Mouse (Mus musculus) ovary, postnatal 36 days (tissue): ENCODE results near the gene Fndc1.

Experiments used
- DNase-seq: peaks from one replicate; pipeline ENCODE4 v3.0.0; 2022; ENCODE audit warnings: low spot score, mixed read lengths

The Fndc1 gene

DNA sequence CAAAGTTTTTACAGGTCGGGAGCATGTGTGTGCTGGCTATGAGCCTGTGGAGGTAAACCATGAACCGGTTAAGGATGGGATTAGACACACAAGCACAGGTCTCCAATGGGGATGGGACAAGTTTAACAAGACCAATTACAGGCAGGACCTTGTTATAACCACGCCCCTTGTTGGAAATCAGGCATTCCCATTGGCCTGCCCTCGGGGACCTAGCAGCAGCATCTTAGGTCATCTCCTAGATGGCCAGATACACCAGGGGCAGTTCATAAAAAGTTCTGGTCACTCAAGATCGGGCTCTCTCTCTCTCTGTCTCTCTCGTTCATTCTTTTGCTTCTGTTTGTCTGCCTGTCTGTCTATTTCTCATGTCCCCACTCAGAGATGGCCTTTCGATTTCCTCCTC lies 6.9 kb downstream of the Fndc1 start:
- no peak for DNase-seq

- no peak for DNase-seq
Observed at GRCm38 (mm10) chr17:7816602-7817001, 10.5 kb downstream of the Fndc1 start.

GRCm38 (mm10) chr17:7814433-7814832 lies 12.7 kb downstream of the Fndc1 start:
- DNase-seq = no peak

- DNase-seq = no peak
Observed at GRCm38 (mm10) chr17:7808043-7808442, 19.1 kb downstream of the Fndc1 start.

DNA sequence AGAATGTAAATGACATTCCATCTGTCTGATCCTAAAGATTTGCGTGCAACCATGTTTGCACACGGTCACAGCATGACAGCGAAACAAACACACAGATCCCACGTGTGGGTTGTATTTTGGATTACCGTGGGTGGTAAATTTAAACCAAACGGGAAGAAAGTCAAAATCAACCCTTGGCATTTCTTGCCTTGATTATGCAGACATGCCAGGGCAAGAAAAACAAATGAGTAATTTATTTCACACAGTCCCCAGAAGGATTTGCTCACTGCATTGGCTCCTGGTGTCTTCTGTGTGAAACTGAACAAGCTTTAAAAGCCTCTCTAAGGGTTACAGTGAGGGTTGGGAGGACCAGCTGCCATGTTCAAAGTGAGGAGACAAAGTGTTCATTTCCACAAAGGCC lies 22.0 kb downstream of the Fndc1 start:
- no peak for DNase-seq

DNA sequence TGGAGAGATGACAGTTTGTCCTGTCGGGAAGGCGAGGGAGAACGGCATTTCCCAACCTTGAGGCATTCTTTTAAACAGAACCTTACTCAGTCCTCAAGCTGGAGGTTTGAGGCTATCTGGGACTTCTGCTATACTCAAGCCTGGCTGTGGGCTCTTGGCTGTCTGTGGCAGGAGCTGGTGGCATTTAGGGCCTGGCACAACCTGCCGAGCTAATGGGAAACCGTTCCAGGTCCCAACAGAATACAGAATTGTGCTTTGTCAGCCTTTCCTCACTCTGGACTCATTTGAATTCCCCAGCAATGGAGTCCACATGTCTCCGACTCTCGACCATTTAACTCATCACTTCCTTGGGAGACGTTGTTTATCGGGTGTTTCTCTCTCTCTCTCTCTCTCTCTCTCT lies 24.6 kb downstream of the Fndc1 start:
- DNase-seq = no peak

DNA sequence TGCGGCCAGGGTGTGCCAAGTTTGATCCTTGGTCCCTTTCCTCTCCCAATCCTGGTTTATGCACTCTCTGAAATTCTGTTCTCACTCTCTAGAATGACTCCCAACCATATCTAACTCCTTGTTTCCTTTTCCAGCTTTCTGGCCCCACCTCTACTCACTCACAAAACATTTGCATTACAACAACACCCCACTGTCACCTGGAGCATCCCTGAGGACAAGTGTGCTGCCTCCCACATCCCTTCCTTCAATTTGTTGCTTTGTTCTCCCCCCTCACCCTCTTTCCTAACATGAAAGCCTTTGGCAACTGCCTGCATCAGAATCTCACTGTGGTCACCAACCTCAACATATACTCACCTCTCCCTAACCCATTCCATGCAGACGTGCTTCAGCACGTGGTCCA lies 27.2 kb downstream of the Fndc1 start:
- DNase-seq = no peak

DNA sequence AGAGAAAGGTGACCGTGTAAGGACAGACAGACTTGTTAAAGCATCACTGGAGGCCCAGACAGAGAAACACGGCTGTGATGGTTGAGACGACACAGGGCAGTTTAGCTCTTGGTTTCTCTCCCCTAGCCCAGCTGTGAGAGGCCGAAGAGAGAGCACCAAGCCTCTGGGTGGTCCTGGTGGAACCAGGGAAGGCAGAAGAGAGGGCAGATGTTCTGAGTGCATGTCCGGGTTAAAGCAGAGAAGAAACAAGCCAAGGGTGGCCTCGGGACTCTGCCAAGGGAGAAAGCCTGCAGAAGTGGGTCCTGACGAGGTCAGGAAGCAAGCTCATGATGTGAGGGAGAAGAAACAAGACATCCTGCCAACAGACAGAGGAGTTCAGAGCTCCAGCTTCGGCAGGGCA lies 31.5 kb downstream of the Fndc1 start:
- DNase-seq = no peak

DNA sequence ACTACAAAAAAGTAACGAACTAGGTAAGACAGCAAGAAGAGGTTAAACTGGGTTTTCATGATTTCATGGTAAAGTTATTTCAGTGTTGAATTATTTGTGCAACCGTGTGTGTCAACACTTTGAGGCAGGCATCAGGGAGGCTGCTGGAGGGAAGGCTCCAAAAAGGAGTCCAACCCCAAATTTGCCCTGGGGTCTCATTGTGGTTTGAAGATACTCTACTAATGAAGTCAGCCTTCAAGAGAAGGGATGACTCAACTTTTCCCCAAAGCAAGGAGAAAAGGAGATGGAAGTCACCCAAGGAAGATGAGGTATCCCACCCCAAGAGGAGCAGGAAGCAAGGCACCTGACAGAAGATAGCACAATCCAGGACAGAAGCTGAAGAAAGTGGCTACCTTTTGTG lies 31.9 kb downstream of the Fndc1 start:
- DNase-seq = no peak

DNA sequence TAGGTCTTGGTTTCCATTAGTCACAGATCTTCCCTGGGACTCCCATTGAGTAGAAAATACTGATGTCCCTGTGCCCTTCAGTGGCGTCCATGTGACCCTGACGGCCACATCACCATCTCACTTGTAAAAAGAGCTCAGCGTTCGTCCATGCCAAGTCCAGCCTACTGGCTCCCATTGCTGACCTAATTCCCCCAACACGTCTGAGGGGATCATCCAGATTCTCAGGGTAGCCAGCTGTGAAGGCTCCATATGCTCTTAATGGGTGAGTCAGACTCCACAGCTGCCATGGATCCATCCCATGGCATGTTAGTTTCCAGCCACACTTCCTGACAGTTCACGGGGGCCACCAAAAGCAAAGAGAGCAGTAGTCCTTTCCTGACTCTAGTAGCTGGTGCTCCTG lies 33.0 kb downstream of the Fndc1 start:
- no peak for DNase-seq

DNA sequence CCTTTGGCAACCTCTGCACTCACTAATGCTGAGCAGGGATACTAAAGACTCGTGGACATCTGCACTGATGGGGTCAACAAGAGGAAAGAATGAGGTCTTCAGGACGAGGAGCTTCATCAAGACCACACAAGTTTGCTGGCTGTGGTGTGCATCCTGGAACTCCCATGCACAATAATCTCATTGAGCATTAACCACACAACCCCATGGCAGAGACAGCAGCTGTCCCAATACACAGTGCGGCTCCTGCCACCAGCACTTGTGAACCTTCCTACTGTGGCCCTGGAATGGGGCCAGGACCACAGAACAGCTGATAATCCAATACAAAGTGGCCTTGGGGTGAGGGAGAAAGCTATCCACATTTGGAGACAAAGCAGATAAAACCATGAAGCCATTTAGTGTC lies 36.6 kb downstream of the Fndc1 start:
- no peak for DNase-seq

DNA sequence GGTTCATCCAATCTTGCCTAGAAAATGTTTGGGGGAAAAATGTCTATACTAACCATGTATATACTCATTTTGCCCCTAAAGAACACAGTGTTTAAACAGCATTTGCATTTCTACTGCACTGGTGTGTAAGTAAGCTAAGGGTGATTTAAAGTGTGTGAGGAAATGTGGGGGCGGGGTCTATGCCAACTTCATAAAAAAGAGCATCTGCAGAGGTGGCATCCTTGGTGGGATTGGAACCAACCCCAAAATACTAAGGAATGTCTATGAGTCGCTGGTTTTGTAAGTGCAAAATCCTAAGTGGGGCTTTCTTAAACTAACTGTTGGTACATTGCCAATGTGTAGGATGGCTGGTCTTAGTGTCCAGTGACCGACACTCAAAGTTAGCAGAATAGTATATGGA lies 53.0 kb downstream of the Fndc1 start:
- DNase-seq = no peak

GRCm38 (mm10) chr17:7759786-7760185 lies 67.3 kb downstream of the Fndc1 start:
- no peak for DNase-seq

DNA sequence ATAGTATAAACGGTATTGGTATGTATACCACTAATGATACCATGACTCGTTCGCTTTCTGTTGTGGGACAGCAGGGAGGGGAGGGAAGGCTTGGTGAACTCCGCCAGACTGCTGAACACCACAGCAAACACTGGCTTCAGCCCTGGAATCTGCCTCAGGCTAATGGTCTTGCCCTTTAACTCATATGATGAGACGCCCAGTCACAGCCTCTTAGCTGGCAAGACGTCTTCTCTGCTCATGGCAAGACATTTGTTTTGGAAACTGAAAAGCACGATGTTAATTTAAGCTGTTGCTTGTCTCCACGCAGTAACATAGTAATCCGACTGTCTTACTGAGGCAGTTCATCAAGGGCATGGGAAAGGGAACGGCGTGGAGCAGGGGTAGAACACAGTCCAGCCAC lies 72.1 kb downstream of the Fndc1 start:
- no peak for DNase-seq

GRCm38 (mm10) chr17:7753383-7753782 lies 73.7 kb downstream of the Fndc1 start:
- DNase-seq = no peak

- DNase-seq = no peak
Observed at GRCm38 (mm10) chr17:7749051-7749815, 77.9 kb downstream of the Fndc1 start.

- no peak for DNase-seq
Observed at GRCm38 (mm10) chr17:7746841-7747240, 80.3 kb downstream of the Fndc1 start.

DNA sequence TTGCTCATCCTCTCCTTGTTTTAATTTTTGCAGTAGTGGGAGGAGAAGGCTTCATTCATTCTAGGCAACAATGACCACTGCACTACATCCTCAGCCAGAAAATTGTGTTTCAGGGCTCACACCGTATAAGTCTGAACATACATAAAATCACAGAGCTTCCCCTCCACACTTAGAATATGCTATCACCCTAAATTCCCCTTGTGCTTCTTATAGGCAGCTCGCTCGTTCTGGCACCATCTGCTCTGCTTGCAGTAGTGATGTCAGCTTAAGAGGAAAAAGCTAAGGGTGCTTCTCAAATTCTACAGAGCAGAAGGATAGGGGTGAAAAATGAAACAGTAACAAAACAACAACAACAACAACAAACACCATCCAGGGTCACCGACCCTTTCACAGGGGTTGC lies 82.1 kb downstream of the Fndc1 start:
- no peak for DNase-seq

DNA sequence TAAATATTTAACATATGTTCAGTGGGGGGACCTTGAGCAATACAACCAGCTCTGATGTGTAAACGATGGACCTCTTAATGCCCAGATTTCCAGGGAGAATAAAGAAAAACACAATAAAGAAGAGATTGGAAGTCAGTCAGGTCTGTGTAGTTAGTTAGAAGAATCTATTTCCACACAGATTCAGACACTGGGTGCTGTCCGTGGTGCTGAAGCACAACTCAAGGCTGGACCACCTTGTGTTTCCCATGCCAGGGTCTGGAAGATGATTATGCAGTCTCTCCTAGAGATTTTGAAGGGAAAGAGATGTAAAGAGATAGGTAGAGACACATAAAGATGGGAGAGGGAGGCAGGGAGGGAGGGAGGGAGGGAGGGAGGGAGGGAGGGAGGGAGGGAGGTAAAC lies 86.1 kb downstream of the Fndc1 start:
- peak; percentile 52 for DNase-seq

GRCm38 (mm10) chr17:7722991-7723390 lies 104.1 kb downstream of the Fndc1 start:
- no peak for DNase-seq

- DNase-seq = no peak
Observed at GRCm38 (mm10) chr17:7718886-7719285, 108.2 kb downstream of the Fndc1 start.

GRCm38 (mm10) chr17:7717945-7718344 lies 109.2 kb downstream of the Fndc1 start:
- no peak for DNase-seq

GRCm38 (mm10) chr17:7713020-7713419 lies 114.1 kb downstream of the Fndc1 start:
- DNase-seq = no peak

DNA sequence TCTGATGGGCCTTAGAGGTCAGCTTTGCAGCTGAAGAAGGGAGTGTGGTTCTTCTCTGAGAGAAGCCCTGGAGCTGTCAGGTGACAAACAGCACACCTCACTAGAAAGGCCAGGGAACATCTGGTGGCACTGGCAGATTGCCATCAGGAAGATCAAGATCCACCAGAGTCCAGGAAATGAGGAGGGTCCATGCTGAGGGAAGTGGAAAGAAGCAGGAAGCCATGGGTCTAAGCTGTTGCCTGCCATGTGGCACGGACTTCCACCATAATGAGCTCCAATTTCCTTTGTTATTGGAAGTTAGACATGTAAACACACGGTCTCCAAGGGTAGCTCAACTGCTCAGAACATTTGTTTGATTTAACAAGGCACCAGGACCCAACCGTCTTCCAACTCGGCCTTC lies 120.0 kb downstream of the Fndc1 start:
- DNase-seq = no peak
